Mouse (Mus musculus) fat pad, adult 2 months (tissue): ENCODE data around the gene Gsk3a.

Experiments
- DNase-seq: peaks from one replicate; pipeline ENCODE4 v3.0.0-alpha.2; 2011; ENCODE audit warnings: low read depth, low spot score; ENCODE audit errors: extremely low read depth

The Gsk3a gene

DNA sequence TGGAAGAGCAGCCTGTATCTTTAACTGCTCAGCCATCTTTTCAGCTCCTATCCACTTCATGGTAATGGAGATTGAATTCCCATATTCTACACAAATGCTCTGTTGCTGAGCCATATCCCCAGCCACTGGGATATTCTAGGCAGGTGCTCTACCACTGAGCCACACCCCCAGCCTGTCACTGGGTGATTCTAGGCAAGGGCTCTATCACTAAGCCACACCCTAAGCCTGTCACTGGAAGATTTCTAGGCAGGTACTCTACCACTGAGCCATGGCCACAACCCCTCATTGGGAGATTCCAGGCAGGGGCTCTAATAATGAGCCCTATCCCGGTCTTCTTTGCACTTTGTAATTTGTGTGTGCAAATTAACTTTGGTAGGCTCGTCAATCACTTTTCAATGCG lies 42.5 kb downstream of the Gsk3a start:
- DNase-seq = no peak

DNA sequence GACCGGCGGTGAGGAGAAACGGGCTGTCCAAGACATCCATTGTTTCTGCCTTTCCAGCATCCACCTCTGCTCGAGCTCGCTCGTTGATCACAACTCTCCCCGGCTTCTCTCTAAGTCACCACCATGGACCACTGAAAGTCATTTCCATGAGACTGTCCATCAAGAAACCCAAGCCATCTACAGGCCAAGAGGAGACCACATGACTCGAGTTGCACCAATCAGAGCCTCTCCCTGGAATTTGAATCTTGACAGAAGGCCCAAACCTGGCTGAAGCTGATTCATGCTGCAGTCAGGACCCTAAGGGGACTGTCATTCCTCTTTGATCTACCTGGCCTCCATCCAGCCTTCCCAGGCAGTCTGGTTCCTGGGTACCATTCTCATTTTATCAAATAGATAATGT lies 45.5 kb downstream of the Gsk3a start:
- no peak for DNase-seq

DNA sequence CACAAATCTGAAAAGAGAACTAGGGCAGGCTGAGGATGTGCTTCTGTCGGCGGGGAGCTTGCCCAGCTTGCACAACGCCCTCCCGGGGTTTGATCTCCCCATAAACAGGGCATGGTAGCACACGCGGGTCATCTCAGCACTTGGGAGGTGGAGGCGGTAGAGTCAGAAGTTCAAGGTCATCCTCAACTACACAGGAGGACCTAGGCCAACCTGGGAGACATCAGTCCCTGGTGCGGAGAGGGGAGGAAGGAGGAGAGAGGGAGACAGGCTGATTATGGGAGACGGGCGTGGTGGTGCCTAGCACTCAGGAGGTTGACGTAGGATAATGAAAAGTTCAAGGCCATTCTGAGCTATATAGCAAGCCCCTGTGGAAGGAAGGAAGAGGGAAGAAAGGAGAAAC lies 46.8 kb downstream of the Gsk3a start:
- DNase-seq = no peak

DNA sequence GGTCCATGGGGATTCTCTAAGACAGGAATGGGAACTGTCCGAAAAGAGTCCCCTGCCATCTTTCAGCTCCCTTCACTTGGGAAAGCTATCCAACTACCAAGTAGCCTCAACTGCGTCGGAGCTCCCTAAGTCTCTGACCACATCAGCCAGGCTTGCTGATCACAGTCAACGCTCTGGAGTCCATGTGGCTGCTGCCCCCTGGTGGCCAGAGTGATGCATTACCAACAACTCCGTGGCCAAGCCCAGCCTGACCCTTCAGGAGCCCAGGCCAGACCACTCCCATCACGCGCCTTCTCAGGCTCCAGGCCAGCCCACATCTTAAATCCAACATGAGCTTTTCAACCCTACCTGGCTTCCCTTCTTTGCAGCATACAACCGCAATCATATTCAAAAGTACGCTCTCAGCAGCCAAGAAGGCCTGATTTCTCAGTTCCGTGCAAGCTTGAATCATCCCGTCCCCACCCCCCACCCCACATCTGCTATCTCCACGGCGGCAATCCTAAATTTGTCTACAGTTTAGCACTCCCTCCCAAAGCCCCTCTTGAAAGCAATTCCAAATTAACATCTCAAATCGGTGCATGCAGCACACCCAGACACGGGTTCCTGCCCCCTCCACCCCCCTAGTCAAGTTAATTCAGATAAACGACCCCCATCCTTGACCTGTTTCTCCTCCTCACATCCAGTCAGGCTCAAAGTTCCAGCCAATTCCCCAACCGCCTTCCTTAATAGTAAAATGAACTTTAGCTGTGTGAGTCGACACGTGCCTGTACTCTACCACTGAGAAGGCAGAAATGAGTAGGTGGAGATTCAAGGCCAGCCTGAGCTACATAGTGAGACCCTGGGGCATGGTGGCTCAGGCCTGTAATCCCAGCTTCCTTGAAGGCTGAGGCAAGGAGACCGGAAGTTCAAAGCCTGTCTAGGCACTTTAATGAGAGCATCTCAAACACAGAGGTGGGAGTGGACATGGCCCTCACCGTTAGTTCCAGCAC lies 49.7 kb downstream of the Gsk3a start:
- DNase-seq = no peak

DNA sequence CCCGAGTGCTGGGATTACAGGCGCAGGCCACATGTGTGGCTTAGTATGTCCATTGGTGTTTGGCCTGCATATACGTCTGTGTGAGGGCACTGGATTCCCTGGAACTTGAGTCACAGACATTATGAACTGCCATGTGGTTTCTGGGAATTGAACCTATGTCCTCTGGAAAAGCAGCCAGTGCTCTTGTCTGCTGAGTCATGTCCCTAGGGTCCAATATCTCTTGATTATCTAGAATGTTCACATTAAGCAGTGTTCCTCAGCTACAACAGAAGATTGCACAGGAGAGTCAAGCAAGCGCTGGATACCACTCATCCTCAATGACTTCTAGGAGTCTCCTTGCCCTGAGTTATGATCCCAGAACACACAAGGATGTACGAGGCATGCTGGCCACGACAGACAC lies 53.6 kb downstream of the Gsk3a start:
- DNase-seq = no peak

DNA sequence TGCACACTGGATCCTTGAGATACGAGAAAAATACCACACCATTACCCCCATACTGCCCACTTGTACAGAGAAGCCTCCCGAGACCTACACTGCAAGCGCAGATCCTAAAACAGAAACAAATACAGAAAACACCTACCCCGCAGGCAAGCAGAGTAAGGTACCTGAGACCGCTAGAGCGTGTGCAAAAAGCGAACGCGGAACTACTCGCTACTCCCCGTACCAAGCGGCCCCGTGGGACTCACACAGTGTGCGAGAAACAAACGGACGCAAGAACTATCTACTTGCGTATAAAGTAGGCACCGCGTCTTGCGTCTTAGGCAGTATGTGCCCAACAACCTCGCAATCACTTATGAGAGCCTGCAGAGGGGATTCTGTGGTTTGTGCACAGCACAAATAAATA lies 55.8 kb downstream of the Gsk3a start:
- DNase-seq = no peak

DNA sequence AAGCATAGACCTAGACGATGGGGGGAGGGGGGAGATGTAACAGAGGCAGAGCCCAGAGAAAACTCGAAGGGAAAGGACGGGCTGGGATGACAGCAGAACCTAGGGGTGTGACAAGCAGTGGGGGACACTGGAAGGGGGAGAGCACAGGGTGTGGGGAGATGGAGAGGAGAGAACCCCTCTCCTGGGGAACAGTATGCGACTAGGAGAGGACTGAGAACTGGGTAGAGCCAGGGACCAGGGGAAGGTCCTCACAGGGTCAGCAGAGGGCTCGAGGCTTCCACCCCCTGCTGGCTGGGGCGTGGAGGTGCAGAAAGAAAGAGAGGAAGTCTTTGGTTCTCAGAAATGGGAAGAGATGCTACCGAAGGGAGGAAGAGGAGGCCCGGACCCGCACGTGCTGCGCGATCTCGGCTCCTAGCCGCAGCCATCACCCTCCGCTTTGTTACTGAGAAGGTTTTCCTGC lies 56.3 kb downstream of the Gsk3a start:
- no peak for DNase-seq

DNA sequence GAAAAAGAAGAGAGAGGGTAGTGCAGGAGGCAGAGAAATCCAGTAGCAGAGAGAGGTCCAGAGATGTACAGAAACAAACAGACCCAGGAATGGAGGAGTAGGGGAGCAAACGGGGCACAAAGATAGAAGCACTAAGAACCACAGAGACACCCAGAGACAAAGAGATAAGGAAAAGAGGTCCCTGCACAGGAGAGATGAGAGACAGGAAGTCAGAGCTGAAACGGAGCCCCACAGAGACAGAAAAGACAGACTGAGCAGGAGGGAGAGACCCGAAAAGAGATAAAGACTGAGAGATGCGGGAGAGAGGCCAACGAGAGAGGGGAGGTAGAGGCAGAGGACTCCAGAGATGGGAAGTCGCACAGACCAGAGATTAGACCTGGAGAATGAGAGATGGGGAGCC lies 57.1 kb downstream of the Gsk3a start:
- no peak for DNase-seq

DNA sequence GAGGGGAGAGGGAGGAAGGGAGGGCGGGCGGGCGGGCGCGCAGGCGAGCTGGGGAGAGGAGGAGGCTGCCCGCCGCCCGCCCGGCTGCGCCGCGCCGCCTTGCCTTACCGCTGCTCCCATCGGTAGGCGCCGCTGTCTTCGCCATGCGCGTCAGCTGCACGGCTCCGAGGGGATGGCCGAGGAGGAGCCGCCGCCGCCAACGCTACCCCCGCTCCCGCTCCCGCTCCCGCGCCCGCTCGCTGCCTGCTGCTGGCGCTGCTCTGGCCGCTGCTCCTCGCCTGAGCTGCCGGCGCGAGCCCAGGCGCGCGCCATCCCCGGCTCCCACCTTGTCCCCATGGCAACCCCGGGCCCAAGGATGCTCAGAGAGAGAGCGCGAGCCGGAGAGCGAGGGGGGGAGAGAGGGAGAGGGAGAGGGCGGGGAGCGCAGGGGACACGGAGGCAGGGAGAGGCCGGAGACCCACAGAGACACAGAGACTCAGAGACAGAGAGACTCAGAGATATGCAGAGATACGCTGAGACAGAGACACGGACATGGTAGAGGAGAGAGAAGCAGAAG lies 58.0 kb downstream of the Gsk3a start, which contains the start of gene Pou2f2:
Gene Pou2f2, minus strand, starts transcription at position 121 of the 556 bp plus-strand sequence.
- DNase-seq = no peak

DNA sequence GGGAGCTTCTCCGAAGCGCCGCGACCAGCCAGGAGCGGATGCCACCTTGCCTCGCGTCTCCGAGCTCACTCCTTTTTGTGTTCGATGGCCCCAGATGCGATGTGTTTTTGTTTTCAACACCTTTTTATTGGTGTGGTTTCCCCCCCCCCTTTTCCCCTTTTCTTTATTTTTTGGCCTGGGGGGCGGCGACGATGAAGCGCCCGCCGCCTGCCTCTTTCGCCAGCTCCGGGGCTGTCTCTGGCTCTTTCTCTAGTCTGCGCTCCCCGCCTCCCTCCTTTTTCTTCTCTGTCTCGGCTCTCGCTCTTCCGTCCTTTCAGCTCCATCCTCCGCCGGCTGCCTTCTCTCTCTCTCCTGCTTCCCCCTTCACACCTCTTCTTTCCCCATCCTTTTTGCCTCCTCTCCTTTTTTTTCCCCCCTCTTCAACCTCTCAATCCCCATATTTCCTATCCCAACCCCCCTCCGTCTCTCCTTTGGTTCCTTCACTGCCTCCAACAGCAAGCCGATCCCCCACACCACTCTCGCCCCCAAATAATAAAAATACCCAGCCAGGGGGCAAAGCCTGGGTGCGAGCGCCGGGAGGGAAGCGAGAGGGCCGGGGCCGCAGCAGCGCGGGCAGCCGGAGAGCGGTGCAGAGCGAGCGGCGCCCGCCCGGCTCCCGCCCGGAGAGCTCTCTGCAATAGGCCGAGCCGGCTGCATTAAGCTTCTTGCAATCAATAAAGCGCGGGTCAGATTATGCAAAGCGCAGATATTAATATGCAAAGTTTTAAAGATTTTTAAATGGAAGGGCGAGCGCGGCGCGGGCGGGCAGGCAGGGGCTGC lies 58.7 kb downstream of the Gsk3a start:
- no peak for DNase-seq

DNA sequence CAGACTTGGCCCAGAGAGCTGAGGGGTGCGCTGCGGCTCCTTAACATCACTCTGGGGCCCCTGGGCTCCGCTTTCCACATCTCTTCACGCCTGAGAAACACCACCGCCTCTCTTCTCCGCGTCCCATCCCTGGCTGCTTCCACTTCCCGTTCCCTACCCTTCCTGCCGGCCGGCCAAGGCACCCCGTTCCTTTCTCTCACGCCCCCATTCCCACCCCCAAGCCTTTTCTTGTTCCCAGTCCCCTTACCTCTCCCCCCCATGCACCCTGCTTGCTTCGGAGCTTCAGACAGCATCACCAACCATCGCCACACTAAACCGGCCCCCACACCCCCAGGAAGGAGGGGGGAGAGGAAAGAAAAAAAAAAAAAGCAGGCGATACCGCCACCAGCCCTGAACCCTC lies 59.3 kb downstream of the Gsk3a start:
- no peak for DNase-seq
